Mouse (Mus musculus) v-Abl transformed pro-B cells (cell line): ENCODE data around the gene Tnpo1.

ENCODE experiments used
- in situ Hi-C, 2 experiments: fragments of 400-800 bp; cut with MboI; formaldehyde crosslinking; loops; one replicate each; pipeline ENCODE4 v1.15.1; 2025; ENCODE audit not compliant: unreplicated experiment in 2 of 2

The Tnpo1 gene

GRCm38 (mm10) chr13:98926958-98927242 is 716 bp upstream of the Tnpo1 start:
- in situ Hi-C loops: no loop called here

GRCm38 (mm10) chr13:98925486-98926212 is 535 bp downstream of the Tnpo1 start:
- in situ Hi-C loops: no loop called here

GRCm38 (mm10) chr13:98924897-98925485 is 1.2 kb downstream of the Tnpo1 start:
- in situ Hi-C loops: no loop called here

- in situ Hi-C loops: no loop called here
Observed at GRCm38 (mm10) chr13:98922806-98923205, 3.4 kb downstream of the Tnpo1 start.

- in situ Hi-C loops: no loop called here
Observed at GRCm38 (mm10) chr13:98921276-98921675, 4.9 kb downstream of the Tnpo1 start.

- in situ Hi-C loops: no loop called here
Observed at GRCm38 (mm10) chr13:98920300-98920699, 5.9 kb downstream of the Tnpo1 start.

GRCm38 (mm10) chr13:98919695-98920094 is 6.5 kb downstream of the Tnpo1 start:
- in situ Hi-C loops: no loop called here

GRCm38 (mm10) chr13:98917851-98918250 is 8.3 kb downstream of the Tnpo1 start:
- in situ Hi-C loops: no loop called here

GRCm38 (mm10) chr13:98915591-98915990 is 10.6 kb downstream of the Tnpo1 start:
- in situ Hi-C loops: no loop called here

- in situ Hi-C loops: no loop called here
Observed at GRCm38 (mm10) chr13:98914844-98915212, 11.4 kb downstream of the Tnpo1 start.

GRCm38 (mm10) chr13:98914010-98914843 is 12.0 kb downstream of the Tnpo1 start:
- in situ Hi-C loops: no loop called here

- in situ Hi-C loops: no loop called here
Observed at GRCm38 (mm10) chr13:98913196-98913595, 13.0 kb downstream of the Tnpo1 start.

GRCm38 (mm10) chr13:98912602-98913001 is 13.6 kb downstream of the Tnpo1 start:
- in situ Hi-C loops: no loop called here

- in situ Hi-C loops: no loop called here
Observed at GRCm38 (mm10) chr13:98910801-98911200, 15.4 kb downstream of the Tnpo1 start.

GRCm38 (mm10) chr13:98904608-98905007 is 21.6 kb downstream of the Tnpo1 start:
- in situ Hi-C loops: no loop called here

GRCm38 (mm10) chr13:98902366-98903025 is 23.7 kb downstream of the Tnpo1 start:
- in situ Hi-C loops: no loop called here

GRCm38 (mm10) chr13:98899550-98899949 is 26.6 kb downstream of the Tnpo1 start:
- in situ Hi-C loops: loop anchor here in 1 of 2 experiments (10.0 kb wide), 1 partner anchor 45 kb away; no protein-coding TSS in a partner anchor

GRCm38 (mm10) chr13:98897577-98897976 is 28.6 kb downstream of the Tnpo1 start:
- in situ Hi-C loops: loop anchor here in 1 of 2 experiments (10.0 kb wide), 1 partner anchor 47 kb away; no protein-coding TSS in a partner anchor

GRCm38 (mm10) chr13:98896434-98897126 is 29.6 kb downstream of the Tnpo1 start:
- in situ Hi-C loops: loop anchor here in 1 of 2 experiments (10.0 kb wide), 1 partner anchor 48 kb away; no protein-coding TSS in a partner anchor

- in situ Hi-C loops: loop anchor here in 1 of 2 experiments (10.0 kb wide), 1 partner anchor 49 kb away; no protein-coding TSS in a partner anchor
Observed at GRCm38 (mm10) chr13:98896013-98896412, 30.2 kb downstream of the Tnpo1 start.
